Mouse (Mus musculus): ENCODE measurements at regions not wholly inside any gene's neighbourhood (a gene's known extent, or its start where the extent isn't known, plus 50 kb on each side); places are given as distances from the start of the nearest gene placed in this dataset.
"Not testable (repeated sequence)": the region's sequence is repeated elsewhere in the genome, so short reads cannot be mapped to it uniquely, and the experiment has no call there.

- not testable (repeated sequence) for TF ChIP-seq CTCF (IDR thresholded peaks at IDR 0.05); POLR2A (IDR thresholded peaks at IDR 0.05; ENCODE audit: insufficient read depth, low read depth, low read length)
Measured at GRCm38 (mm10) chr13:61957197-61957596, 172.5 kb upstream of the Zfp808 start.

Measured in heart, adult 2 months (tissue).